Mouse (Mus musculus): ENCODE results near the gene CK137956.
A peak's percentile ranks its signal among the peaks of the same experiment; 100 is the strongest.

CK137956 gene

DNA sequence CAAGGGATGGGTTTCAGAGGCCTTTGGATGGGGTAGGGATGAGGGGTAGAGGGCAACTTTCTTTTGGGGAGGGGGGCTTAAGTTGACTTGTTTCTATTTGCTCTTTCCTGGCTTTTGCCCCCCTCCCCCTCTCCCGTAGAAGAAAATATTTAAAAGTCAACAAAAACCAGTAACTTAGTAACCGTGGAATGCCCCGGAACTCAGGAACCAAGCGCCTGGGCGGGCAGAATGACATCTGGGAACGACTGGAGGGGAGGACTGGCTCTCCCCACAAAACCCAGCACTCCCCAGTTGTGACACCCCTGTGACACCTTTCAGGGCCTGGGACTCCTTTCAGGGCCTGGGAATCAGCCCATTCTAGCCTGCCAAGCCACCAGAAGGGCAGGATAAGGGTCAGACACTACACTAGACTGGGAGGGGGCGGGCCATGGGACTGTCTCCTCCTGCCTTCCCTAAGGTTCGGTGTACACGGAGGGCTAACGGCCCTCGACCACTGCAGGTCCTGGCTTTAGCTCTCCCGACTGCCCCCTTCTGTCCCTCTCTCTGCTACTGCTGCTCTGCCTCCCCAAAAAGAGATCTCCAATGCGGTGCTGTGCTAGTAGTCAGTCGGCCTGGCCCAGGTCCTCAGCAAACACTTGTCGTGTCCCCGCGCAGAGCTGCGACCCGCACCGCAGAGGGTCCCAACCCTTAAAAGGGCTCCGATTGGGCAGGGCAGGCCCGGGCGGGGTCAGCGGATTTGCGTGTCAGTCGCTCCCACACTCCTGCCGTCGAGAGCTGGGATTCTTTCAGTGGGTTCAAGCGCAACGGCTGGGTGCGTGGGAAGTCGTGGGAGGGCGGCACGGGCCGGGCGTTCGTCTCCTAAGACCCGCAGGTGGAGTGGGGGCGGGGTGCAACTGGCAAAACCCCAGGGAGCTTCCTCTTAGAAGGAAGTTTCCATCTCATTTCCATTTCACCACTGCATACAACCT, at the start of gene CK137956:
CK137956 (minus strand) TSS at position 51 of the 968 bp plus-strand sequence.
- no peak for DNase-seq (ENCODE audit: low spot score)

DNA sequence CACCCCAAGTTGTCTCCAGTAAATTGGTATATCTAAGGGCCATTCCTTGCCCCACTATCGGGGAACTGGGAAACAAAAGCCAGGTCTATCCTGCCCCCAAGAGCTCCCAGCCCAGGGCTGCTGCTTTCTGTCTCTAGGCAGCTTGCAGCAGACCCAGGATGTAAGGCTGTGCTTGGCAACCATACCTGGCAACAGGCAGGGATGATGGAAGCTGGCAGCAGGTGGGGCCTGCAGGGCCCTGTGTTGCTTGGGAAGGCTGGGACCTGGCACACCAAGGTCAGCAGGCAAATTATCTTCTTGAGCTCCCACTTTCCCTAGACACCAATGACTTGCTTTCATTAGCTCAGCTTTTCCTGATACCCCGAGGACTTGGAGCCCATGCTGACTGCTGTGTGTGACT, 48.7 kb upstream of the CK137956 start:
- DNase-seq (ENCODE audit: low spot score), result peak; percentile 33

DNA sequence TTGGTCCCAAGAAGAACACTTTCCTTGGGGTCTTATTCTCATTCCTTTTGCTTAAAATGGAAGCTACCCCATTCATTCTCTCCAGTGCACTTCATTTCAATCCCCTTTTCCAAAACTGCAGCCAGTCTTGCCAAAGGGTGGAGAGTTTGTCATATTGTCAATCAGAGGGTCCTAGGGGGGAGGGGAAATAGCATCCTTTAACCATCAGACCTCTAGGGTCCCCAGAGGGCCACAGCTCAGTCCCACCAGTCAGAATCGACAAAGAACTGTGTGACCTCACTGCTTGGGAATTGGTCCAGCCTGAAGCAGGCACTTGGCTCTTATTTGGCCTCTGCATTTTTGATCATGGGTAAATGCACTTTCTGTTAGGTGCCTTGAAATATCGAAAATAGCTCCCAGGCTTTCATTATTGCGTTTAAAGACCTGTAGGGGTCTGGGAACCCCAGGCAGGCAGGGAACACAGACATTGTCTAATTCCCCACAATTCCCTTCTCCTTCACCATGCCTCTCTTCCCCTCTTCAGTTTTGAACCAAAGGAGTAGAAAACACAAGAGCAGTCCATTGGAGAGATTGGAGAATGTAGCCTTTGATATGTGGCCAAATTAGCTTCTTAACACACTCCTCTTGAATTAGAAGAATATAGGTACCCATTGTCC, 34.2 kb upstream of the CK137956 start:
- no peak for DNase-seq (ENCODE audit: low spot score)

DNA sequence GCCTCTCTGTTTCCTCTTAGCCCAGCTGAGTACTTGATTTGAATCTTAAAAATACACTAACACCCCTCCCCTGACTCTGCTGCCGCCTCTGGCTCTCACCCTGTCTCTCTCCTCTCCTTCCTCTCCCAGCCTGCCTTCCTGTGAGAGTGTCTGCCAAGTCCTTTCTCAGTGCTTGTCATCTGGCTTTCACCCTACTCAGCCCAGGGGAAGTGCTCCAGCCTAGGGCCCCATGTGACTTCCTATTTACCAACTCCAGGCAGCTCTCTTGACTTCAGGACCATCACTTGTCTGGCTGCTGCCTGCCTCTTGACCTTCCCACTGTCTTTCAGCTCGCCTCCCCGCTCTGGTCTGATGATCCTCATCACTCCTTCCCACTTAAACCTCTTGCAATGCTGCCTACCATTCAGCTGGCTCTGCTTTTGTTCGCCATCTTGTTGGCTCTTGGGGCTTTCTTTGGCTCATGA, 31.9 kb upstream of the CK137956 start:
- peak; percentile 18 for DNase-seq (ENCODE audit: low spot score)

- DNase-seq (ENCODE audit: low spot score), result no peak
Observed at GRCm38 (mm10) chr4:127999281-127999680, 28.5 kb upstream of the CK137956 start.

DNA sequence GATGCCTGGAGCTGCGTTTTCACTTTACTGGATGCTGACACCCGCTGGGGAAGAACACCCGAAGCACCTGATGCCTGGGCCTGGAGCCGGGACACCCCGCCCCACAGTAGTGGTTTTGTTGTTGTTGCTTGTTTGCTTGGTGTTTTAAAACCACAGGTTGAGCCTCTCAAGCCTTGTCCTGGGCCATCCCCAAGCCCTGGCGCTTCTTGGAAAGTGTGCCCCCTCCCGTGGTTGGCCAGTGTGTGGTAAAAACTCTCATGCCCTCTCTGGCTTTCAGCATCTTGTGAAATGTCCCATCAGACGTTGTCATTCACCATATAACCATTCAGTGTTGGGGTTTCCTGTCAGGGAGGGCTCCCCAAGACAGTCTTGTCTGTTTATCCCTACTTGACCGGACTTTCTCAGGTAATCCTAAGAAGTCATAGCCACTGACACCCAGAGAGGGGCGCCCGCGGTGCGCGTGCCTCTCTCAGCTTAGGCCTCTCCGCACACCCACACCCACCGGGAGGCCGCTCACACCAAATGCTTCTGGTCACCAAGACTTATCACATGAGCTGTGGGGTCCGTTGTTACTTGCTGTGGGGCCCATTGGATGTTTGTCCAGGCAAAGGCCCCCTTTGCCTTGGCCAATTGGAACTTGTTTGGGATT, 18.7 kb upstream of the CK137956 start:
- peak; percentile 69 for DNase-seq (ENCODE audit: low spot score)

DNA sequence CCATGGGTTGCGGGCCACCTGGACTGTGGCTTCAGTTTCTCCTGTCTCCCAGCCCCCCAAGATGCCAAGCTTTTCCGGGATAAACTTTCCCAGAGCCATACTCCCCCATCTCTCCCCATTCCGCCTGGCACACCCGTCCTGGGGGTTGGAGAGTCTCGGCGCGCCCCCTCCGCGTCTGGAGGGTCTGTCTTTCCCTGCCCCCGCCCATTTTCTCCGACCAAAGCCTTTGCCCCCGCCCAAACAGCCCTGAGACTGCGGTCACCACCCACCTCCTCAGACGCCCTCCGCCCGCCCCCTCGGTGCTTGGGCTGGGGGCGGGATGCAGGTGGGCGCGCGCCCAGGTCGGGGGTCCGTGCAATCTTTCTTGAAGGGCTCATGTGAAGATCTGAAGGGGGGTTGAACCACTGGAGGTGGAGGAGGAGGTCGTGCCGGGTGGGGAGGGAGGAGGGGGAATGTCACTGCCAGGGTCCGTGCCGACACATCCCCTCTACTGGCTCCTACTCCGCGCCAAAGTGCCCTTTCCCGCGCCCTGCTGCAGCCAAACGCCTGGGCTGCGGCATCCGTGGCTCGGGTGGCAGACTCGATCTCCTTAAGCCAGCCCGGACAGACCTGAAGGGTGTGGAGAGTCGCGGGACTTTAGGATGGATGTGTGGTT, 17.9 kb upstream of the CK137956 start:
- no peak for DNase-seq (ENCODE audit: low spot score)

- peak; percentile 45 for DNase-seq (ENCODE audit: low spot score)
Observed at GRCm38 (mm10) chr4:127987784-127988455, 17.2 kb upstream of the CK137956 start, which contains the start of gene Csmd2. Gene Csmd2 (plus strand): TSS chr4:127987857.

DNA sequence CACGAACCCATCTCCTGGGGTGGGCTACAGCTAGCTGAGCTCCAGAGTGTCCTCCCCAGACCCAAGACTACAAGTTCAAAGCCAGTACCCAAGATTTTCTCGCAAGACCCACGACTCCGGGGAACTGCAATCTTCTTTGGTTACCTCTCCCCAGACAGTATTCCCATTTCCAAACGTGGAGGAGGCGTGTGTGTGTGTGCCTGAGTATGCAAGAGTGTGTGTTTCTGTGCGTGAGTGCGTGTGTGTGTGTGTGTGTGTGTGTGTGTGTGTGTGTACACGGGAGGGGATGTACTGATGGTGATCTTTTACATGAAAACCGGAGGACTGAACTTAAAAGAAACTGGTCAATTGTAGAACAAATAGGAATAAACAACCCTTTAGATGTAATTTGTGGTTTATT, 16.5 kb upstream of the CK137956 start:
- peak; percentile 45 for DNase-seq (ENCODE audit: low spot score)

DNA sequence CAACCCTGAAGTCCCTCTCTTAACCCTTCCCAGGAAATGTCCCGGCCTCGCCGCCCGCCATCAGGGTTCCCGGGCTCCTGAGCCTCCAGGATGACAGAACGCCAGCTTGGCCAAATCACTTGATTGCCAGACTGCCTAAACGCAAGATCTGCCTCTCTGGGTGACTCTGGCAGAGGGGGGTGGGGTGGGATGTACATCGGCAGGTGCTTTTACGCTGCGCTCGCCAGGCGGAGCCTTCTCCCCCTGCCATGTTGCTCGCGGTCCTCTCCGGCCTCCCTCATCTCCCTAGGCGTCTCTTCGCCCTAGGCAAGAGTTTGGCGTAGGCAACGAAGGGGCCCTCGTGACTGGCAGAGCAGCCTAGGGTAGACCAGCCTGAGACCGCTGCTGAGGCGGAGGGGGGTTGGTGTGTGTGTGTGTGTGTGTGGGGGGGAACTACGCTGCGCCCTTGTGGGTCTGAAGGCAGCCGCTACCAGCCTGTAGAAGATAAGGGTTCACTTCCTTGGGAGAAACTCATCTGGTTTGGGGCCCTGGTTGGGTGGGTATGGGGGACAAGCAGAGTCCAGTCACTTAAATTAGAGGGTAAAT, 15.8 kb upstream of the CK137956 start:
- peak; percentile 24 for DNase-seq (ENCODE audit: low spot score)

DNA sequence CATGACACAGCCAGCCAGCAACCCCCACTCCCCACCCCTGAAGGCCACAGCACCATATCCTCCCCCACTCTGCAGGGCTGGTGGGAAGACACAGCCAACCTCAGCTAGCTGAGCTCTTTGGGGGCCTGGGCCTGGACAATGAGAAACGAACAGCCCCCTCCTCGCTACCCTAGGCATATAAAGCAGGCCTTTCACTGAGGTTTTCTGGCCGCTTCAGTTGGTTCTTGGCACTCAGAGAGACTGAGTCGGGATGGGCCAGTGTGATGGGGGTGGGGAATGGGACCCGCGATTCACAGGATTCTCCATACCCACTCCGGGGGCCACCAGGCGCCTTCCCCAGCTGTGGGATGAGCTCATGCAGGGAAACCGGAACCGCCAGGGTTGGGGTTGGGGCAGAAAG, 15.1 kb upstream of the CK137956 start:
- peak; percentile 64 for DNase-seq (ENCODE audit: low spot score)

- DNase-seq (ENCODE audit: low spot score), result no peak
Observed at GRCm38 (mm10) chr4:127984426-127984825, 13.7 kb upstream of the CK137956 start.

- DNase-seq (ENCODE audit: low spot score), result no peak
Observed at GRCm38 (mm10) chr4:127981125-127981524, 10.4 kb upstream of the CK137956 start.

DNA sequence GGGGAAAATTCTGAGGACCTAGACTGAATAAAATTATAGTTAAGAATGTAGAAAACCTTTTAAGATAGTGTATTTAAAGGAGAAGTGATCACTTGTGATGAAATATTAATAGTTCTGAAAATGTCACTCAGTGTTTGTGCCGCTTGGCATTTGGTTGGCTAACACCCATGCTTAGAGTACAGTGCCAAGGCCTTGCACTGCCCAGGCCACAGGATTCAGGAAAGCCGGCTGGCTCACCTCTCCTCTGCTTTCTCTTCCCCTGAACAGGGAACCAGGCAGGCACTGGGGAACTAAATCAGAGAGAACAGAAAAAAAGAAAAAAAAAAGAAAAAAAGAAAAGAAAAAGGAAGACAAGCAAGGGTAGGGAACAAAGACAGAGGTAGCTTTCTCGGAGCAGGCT, 2.2 kb upstream of the CK137956 start:
- no peak for DNase-seq (ENCODE audit: low spot score)

- no peak for DNase-seq (ENCODE audit: low spot score)
Observed at GRCm38 (mm10) chr4:127970018-127970421, 731 bp downstream of the CK137956 start.

GRCm38 (mm10) chr4:127969101-127969500, 1.6 kb downstream of the CK137956 start:
- no peak for DNase-seq (ENCODE audit: low spot score)

DNA sequence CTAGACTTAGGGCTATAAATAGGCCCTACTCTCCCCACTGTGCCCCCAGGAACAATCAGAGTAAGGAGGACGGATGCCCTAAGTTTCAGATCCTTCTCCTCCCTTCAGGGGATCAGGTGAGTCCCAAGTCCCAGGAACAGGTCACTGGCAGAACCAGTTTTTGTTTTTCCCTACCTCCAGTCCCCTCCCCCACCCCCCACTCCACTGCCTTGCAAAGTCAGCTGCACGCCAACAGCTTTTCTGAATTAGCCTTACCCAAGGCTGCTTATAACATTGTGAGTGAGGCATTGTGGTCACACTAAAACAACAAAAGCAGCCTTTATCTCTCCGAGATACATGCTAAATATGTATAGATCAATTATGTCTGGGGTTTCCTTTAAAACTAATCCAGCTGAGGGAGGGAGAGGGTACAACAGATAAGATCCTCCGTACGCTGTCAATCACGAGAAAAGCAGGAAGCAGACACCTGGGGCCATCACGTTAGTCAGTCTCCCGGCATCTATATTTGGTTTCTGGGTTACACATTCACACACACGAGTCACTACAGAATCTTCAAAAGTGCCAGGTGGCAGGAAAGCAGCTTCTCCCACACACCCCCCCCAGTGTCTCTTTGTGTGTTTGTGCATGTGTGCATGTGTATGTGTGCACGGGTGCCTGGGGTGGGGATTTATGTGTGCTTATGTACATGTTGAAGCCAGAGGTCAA, 17.6 kb downstream of the CK137956 start:
- no peak for DNase-seq (ENCODE audit: low spot score)

- no peak for DNase-seq (ENCODE audit: low spot score)
Observed at GRCm38 (mm10) chr4:127947696-127948095, 23.1 kb downstream of the CK137956 start.

GRCm38 (mm10) chr4:127937474-127937873, 33.3 kb downstream of the CK137956 start:
- no peak for DNase-seq (ENCODE audit: low spot score)

DNA sequence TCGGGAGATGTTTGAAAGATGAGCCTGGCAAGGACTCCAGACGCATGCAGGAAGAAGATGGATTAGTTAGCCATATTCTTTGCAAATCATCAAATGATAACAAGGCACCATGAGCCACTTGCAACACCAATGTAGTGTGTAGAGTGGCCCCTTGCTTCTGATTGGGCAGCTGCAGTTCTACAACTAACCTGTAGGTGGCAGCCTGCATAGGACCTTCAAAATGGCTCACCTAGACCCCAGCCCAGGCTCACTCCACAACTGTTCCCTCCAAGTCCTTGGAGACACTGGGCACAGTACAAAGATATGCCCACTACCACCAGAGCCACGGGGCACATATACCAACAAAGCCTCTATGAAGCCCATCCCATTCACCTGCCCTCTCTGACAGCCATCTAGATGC, 35.4 kb downstream of the CK137956 start:
- DNase-seq (ENCODE audit: low spot score), result peak; percentile 22
